Mouse (Mus musculus): Measurements from ENCODE around the gene Sun2.

DNA sequence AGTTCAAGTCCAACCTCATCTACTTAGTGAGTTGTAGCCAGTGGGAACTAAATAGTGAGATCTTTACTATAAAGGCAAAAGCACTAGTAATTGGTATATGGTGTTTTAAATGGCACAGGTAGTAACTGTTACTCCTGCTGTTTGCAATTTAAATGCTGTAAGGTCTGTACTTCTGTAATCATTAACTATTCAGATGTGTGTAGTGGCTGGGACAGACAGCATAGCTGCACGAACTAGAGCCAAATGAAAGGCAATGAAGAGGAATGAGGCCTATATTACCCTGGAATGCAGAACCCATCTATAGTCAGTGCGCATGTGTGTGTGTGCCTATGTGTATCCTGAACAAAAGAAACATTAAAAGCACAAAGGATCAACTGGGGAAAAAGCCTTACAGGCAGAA is 64.4 kb downstream of the Sun2 start:
- TF ChIP-seq CTCF (IDR thresholded peaks at IDR 0.05; ENCODE audit: borderline replicate concordance, extremely low read depth, insufficient read depth, insufficient read length): no peak
- TF ChIP-seq POLR2A (IDR thresholded peaks at IDR 0.05; ENCODE audit: borderline replicate concordance, extremely low read depth, insufficient read depth, insufficient read length, poor library complexity, severe bottlenecking): no peak
